Mouse (Mus musculus) ES-E14 (cell line): Measurements from ENCODE around the gene Bend5.

Experiments
- CHD2 ChIP-seq: IDR thresholded peaks from 2 replicates; pipeline ENCODE4 v1.6.1; 2014; ENCODE audit warnings: mild to moderate bottlenecking, low read depth, low read length, inconsistent platforms
- HCFC1 ChIP-seq: IDR thresholded peaks from 2 replicates; pipeline ENCODE4 v1.6.1; 2012; ENCODE audit warnings: low read length, inconsistent platforms, borderline replicate concordance; ENCODE audit not compliant: insufficient read depth
- MAFK ChIP-seq: IDR thresholded peaks from 2 replicates; pipeline ENCODE4 v1.6.1; 2014; ENCODE audit warnings: mild to moderate bottlenecking, low read depth, low read length, inconsistent platforms; ENCODE audit not compliant: insufficient read depth
- ZC3H11A ChIP-seq: IDR thresholded peaks from 2 replicates; pipeline ENCODE4 v1.6.1; 2012; ENCODE audit warnings: low read depth, mild to moderate bottlenecking, inconsistent platforms, low read length, borderline replicate concordance
- ZNF384 ChIP-seq: IDR thresholded peaks from 2 replicates; pipeline ENCODE4 v1.6.1; 2012; ENCODE audit warnings: low read depth, low read length, inconsistent platforms

- no peak for TF ChIP-seq ZC3H11A
- no peak for TF ChIP-seq MAFK
- no peak for TF ChIP-seq CHD2
- TF ChIP-seq HCFC1: no peak
- TF ChIP-seq ZNF384: no peak
Observed at GRCm38 (mm10) chr4:111457568-111457967, 42.8 kb downstream of the Bend5 start.
